Mouse (Mus musculus): ENCODE measurements at regions not wholly inside any gene's neighbourhood (a gene's known extent, or its start where the extent isn't known, plus 50 kb on each side); places are given as distances from the start of the nearest gene placed in this dataset.
"Not testable (repeated sequence)": the region's sequence is repeated elsewhere in the genome, so short reads cannot be mapped to it uniquely, and the experiment has no call there.

DNA sequence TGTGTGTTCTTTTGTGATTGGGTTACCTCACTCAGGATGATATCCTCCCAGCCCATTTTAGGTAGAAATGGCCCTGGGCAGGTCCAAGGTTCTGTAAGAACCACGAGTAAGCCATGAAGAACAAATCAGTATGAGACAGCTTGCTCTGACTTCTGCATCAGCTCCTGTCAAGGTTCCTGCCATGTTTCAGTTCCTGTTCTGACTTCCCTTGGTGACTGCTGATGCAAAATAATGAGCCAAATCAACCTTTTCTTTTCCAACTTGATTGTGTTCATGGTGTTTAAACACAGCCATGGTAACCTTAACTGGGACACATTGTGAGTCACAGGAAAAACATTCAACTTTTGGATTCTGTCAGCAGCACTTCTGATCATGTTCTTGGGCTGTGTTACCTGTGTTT lies 667.4 kb upstream of the Igfbp7 start:
- Histone ChIP-seq H3K9ac (replicated peaks; ENCODE audit: low read depth, low read length) (no peak overlapping the region), H3K36me3 (replicated peaks; ENCODE audit: control insufficient read depth, insufficient read depth, low read length) (no peaks in the 10 kb centered on the region), H3K4me3 (ENCODE audit: low read depth, low read length) (no peak overlapping the region), H3K27ac (ENCODE audit: low read depth) (no peak overlapping the region), H3K9me3 (replicated peaks; ENCODE audit: control insufficient read depth, low read length) (no peaks in the 10 kb centered on the region; the same call in 1 of the 2 replicates), H3K27me3 (ENCODE audit: control insufficient read depth, insufficient read depth, low read length) (no peaks in the 10 kb centered on the region), H3K4me2 (ENCODE audit: low read depth, low read length) (no peak overlapping the region), H3K4me1 (ENCODE audit: control insufficient read depth, insufficient read depth) (no peaks in the 10 kb centered on the region)
- DNase-seq (ENCODE audit: low spot score) (no peak), ATAC-seq (ENCODE audit: insufficient read depth, low read depth) (no peak)
- TF ChIP-seq CTCF (IDR thresholded peaks at IDR 0.05; ENCODE audit: low read depth) (no peak), EP300 (IDR thresholded peaks at IDR 0.05; ENCODE audit: low read depth) (no peak)
- 44% methylated on average over 1 of the region's 1 CpGs for WGBS

GRCm38 (mm10) chr5:78032554-78033250 lies 624.9 kb upstream of the Igfbp7 start:
- Histone ChIP-seq H3K9ac (replicated peaks; ENCODE audit: low read depth, low read length) (no peak overlapping the region), H3K27me3 (ENCODE audit: control insufficient read depth, insufficient read depth, low read length) (no peaks in the 10 kb centered on the region), H3K4me3 (ENCODE audit: low read depth, low read length) (no peak overlapping the region), H3K4me1 (ENCODE audit: control insufficient read depth, insufficient read depth) (no peaks in the 10 kb centered on the region), H3K36me3 (replicated peaks; ENCODE audit: control insufficient read depth, insufficient read depth, low read length) (no peaks in the 10 kb centered on the region), H3K9me3 (replicated peaks; ENCODE audit: control insufficient read depth, low read length) (no peaks in the 10 kb centered on the region), H3K4me2 (ENCODE audit: low read depth, low read length) (no peak overlapping the region), H3K27ac (ENCODE audit: low read depth) (no peak overlapping the region)
- ATAC-seq (ENCODE audit: insufficient read depth, low read depth) (no peak), DNase-seq (ENCODE audit: low spot score) (no peak)
- TF ChIP-seq EP300 (IDR thresholded peaks at IDR 0.05; ENCODE audit: low read depth): no peak
- TF ChIP-seq CTCF (IDR thresholded peaks at IDR 0.05; ENCODE audit: low read depth): no peak
- WGBS: 60% methylated on average over 4 of the region's 4 CpGs

- H3K27ac ChIP-seq (ENCODE audit: low read depth): no peak overlapping the region
- no peak overlapping the region for H3K9ac ChIP-seq (replicated peaks; ENCODE audit: low read depth, low read length)
- DNase-seq (ENCODE audit: low spot score) (no peak), ATAC-seq (ENCODE audit: insufficient read depth, low read depth) (no peak)
- WGBS: 71% methylated on average over 4 of the region's 4 CpGs
- H3K4me2 ChIP-seq (ENCODE audit: low read depth, low read length): no peak overlapping the region
- no peak overlapping the region for H3K4me3 ChIP-seq (ENCODE audit: low read depth, low read length)
- H3K27me3 ChIP-seq (ENCODE audit: control insufficient read depth, insufficient read depth, low read length): no peaks in the 10 kb centered on the region
- H3K36me3 ChIP-seq (replicated peaks; ENCODE audit: control insufficient read depth, insufficient read depth, low read length): no peaks in the 10 kb centered on the region
- TF ChIP-seq EP300 (IDR thresholded peaks at IDR 0.05; ENCODE audit: low read depth) (no peak), CTCF (IDR thresholded peaks at IDR 0.05; ENCODE audit: low read depth) (no peak)
- no peaks in the 10 kb centered on the region for H3K9me3 ChIP-seq (replicated peaks; ENCODE audit: control insufficient read depth, low read length)
- no peaks in the 10 kb centered on the region for H3K4me1 ChIP-seq (ENCODE audit: control insufficient read depth, insufficient read depth)
Observed at GRCm38 (mm10) chr5:78017523-78017922, 609.7 kb upstream of the Igfbp7 start.

DNA sequence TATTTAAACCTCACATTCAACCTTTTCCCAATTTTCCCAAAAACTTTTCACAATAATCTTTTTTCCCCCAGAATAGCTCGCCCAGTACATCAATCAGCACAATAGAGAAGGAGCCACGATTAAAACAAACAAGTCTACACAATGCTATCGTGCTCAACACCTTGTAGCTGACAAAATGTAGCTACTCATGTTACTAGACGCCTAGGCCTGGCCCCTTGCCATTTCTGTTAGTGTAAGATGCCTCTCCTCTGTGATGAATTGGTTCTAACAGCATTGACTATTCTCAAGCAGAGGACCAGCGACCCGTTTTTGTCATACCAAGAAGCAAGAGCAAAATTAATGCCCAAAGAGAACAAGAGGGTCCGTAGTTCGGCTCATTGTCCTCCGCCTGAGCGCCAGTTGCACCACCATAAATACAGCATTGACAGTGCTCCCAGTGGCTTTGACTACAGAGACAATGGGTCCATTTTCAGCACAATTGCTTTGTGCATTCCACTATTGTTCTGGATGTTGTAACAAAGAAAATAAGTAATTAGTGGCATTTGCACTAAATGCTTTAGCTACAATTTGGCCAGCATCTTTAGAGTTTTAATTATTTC lies 578.7 kb upstream of the Igfbp7 start:
- ATAC-seq (ENCODE audit: insufficient read depth, low read depth): no peak
- no peak for TF ChIP-seq CTCF (IDR thresholded peaks at IDR 0.05; ENCODE audit: low read depth)
- TF ChIP-seq EP300 (IDR thresholded peaks at IDR 0.05; ENCODE audit: low read depth): no peak
- H3K4me1 ChIP-seq (ENCODE audit: control insufficient read depth, insufficient read depth): no peaks in the 10 kb centered on the region

DNA sequence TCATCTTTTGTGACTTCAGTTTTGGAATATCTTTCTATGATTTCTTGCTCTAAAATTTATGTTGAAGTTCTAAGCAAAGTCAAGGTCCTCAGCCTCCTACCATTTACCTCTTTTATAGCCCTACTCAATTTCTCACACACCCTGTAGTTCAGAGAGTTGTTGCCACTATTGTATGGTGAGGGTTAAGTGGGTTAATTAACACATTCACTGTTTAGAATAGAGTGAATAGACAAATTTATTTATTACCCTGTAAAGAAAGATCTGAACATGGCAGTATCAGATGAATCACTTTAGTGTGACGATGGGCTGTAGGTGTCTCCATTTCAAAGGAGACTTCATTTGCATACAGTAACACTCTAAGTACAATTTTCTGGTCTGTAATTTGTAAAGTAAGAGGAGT lies 577.4 kb upstream of the Igfbp7 start:
- Histone ChIP-seq H3K27me3 (ENCODE audit: control insufficient read depth, insufficient read depth, low read length) (no peaks in the 10 kb centered on the region), H3K4me1 (ENCODE audit: control insufficient read depth, insufficient read depth) (no peaks in the 10 kb centered on the region), H3K4me3 (ENCODE audit: low read depth, low read length) (no peak overlapping the region), H3K36me3 (replicated peaks; ENCODE audit: control insufficient read depth, insufficient read depth, low read length) (no peaks in the 10 kb centered on the region), H3K4me2 (ENCODE audit: low read depth, low read length) (no peak overlapping the region), H3K27ac (ENCODE audit: low read depth) (no peak overlapping the region), H3K9me3 (replicated peaks; ENCODE audit: control insufficient read depth, low read length) (no peaks in the 10 kb centered on the region), H3K9ac (replicated peaks; ENCODE audit: low read depth, low read length) (no peak overlapping the region)
- ATAC-seq (ENCODE audit: insufficient read depth, low read depth): no peak
- no peak for TF ChIP-seq CTCF (IDR thresholded peaks at IDR 0.05; ENCODE audit: low read depth)
- no peak for TF ChIP-seq EP300 (IDR thresholded peaks at IDR 0.05; ENCODE audit: low read depth)
- DNase-seq (ENCODE audit: low spot score): no peak
- WGBS: 60% methylated on average over 1 of the region's 1 CpGs

More for the DNA sequence above, 578.7 kb upstream of the Igfbp7 start:
- H3K4me2 ChIP-seq (ENCODE audit: low read depth, low read length): no peak overlapping the region
- H3K9me3 ChIP-seq (replicated peaks; ENCODE audit: control insufficient read depth, low read length): no peaks in the 10 kb centered on the region
- no peak overlapping the region for H3K4me3 ChIP-seq (ENCODE audit: low read depth, low read length)
- 60% methylated on average over 10 of the region's 10 CpGs for WGBS
- H3K9ac ChIP-seq (replicated peaks; ENCODE audit: low read depth, low read length): no peak overlapping the region
- H3K27ac ChIP-seq (ENCODE audit: low read depth): no peak overlapping the region
- no peak for DNase-seq (ENCODE audit: low spot score)
- no peaks in the 10 kb centered on the region for H3K27me3 ChIP-seq (ENCODE audit: control insufficient read depth, insufficient read depth, low read length)
- H3K36me3 ChIP-seq (replicated peaks; ENCODE audit: control insufficient read depth, insufficient read depth, low read length): no peaks in the 10 kb centered on the region

GRCm38 (mm10) chr5:77940021-77940420 lies 532.2 kb upstream of the Igfbp7 start:
- ATAC-seq (ENCODE audit: insufficient read depth, low read depth); H3K9ac ChIP-seq (replicated peaks; ENCODE audit: low read depth, low read length); DNase-seq (ENCODE audit: low spot score); H3K4me1 ChIP-seq (ENCODE audit: control insufficient read depth, insufficient read depth); H3K27me3 ChIP-seq (ENCODE audit: control insufficient read depth, insufficient read depth, low read length); H3K36me3 ChIP-seq (replicated peaks; ENCODE audit: control insufficient read depth, insufficient read depth, low read length); H3K4me2 ChIP-seq (ENCODE audit: low read depth, low read length); H3K9me3 ChIP-seq (replicated peaks; ENCODE audit: control insufficient read depth, low read length); H3K27ac ChIP-seq (ENCODE audit: low read depth); H3K4me3 ChIP-seq (ENCODE audit: low read depth, low read length): not testable (repeated sequence)
- 80% methylated on average over 4 of the region's 4 CpGs for WGBS

Measured in heart, postnatal 0 days (tissue).